In the genomic region with DNA sequence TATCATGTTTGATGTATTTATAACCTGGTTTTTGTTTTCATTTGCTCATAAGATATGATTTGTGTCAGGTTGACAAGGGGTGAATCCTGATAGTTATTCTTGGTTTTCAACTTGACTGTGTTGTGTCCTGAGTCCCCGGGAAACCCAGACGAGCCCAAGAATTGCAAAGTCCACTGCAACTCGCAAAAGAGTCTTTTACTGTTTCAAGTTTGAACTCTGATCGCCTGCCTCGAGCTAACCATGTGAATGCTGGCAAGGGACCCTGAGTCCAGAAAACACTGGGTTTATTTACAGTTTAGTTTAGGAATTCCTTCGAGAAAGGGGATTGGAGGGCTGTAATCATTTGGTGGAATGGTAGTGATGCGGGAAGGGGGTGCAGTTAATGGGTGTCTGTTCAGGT, we compare ENCODE assay signal across 24 mouse cellular contexts. TPM values are rescaled to one million over a fixed set of nuclear protein-coding genes. Genes with fewer than 3 reads are reported as not detected.
"Had no signal": no experiment of that assay in that cellular context is flagged by ENCODE, and none has a peak within 500 bp of the region (broad histone marks: within the 10 kb centered on the region; RNA-seq: fewer than 3 reads in every experiment).

No protein-coding gene starts in this region.

- H3K27ac ChIP-seq: hindbrain, postnatal 0 days; layer of hippocampus, adult 2 months; left cerebral cortex, adult 2 months; liver, embryonic 13.5 days; stomach, postnatal 0 days had no signal

- H3K27me3 ChIP-seq: liver, embryonic 13.5 days had no signal

- H3K4me2 ChIP-seq: liver, embryonic 13.5 days; midbrain, embryonic 11.5 days had no signal

- ATAC-seq: hindbrain, postnatal 0 days; inflammation-experienced regulatory T-cells, adult 6 months; intestine, embryonic 16.5 days had no signal

- H3K4me3 ChIP-seq: layer of hippocampus, adult 2 months; left cerebral cortex, adult 2 months; liver, embryonic 13.5 days had no signal

- H3K36me3 ChIP-seq: liver, embryonic 13.5 days had no signal

- H3K9me3 ChIP-seq: liver, embryonic 13.5 days had no signal

- H3K4me1 ChIP-seq: liver, embryonic 13.5 days had no signal

- DNase-seq: layer of hippocampus, adult 9-11 months; liver, embryonic 13.5 days; lung, adult 2 months; lung, postnatal 14 days; lung, postnatal 4 days; midbrain, embryonic 14.5 days; thymus, adult 2 months; thymus, postnatal 25 days had no signal

- H3K9ac ChIP-seq: liver, embryonic 13.5 days had no signal

RNA-seq across cellular contexts. Expression of gene Htr5a, which starts 14.0 kb away (rescaled TPM):
- total RNA-seq: liver, adult 2 months; megakaryocyte progenitor cell, adult 5-6 weeks; megakaryocyte-erythroid progenitor cell, adult 5-6 weeks had no signal
- polyA plus RNA-seq: inflammation-experienced regulatory T-cells, adult 6 months; intestine, embryonic 16.5 days; limb, embryonic 11.5 days; limb, embryonic 14.5 days; liver, adult 2 months; liver, embryonic 13.5 days; liver, embryonic 16.5 days; lung, adult 2 months; lung, embryonic 16.5 days; small intestine, adult 2 months; stomach, embryonic 14.5 days; stomach, postnatal 0 days; thymus, adult 2 months had no signal
